Mouse (Mus musculus) testis, postnatal 14 days (tissue): Measurements from ENCODE around the gene Ctnnd2.

Experiments used
- DNase-seq: peaks from one replicate; pipeline ENCODE4 v3.0.0; 2021; ENCODE audit warnings: low spot score

Gene Ctnnd2

GRCm38 (mm10) chr15:30647679-30648311 lies 475.4 kb downstream of the Ctnnd2 start:
- no peak for DNase-seq

GRCm38 (mm10) chr15:30649964-30650363 lies 477.6 kb downstream of the Ctnnd2 start:
- no peak for DNase-seq

- no peak for DNase-seq
Observed at GRCm38 (mm10) chr15:30655433-30655832, 483.0 kb downstream of the Ctnnd2 start.

GRCm38 (mm10) chr15:30657588-30657987 lies 485.2 kb downstream of the Ctnnd2 start:
- DNase-seq = no peak

GRCm38 (mm10) chr15:30660539-30661149 lies 488.3 kb downstream of the Ctnnd2 start:
- DNase-seq = no peak

GRCm38 (mm10) chr15:30661689-30662422 lies 489.5 kb downstream of the Ctnnd2 start:
- no peak for DNase-seq

- DNase-seq = no peak
Observed at GRCm38 (mm10) chr15:30667819-30668587, 495.6 kb downstream of the Ctnnd2 start.

GRCm38 (mm10) chr15:30681939-30682338 lies 509.5 kb downstream of the Ctnnd2 start:
- no peak for DNase-seq

GRCm38 (mm10) chr15:30682360-30683119 lies 510.1 kb downstream of the Ctnnd2 start:
- DNase-seq = no peak

- no peak for DNase-seq
Observed at GRCm38 (mm10) chr15:30686206-30687101, 514.1 kb downstream of the Ctnnd2 start.

GRCm38 (mm10) chr15:30693754-30694205 lies 521.4 kb downstream of the Ctnnd2 start:
- no peak for DNase-seq

GRCm38 (mm10) chr15:30694286-30694685 lies 521.9 kb downstream of the Ctnnd2 start:
- DNase-seq = no peak

GRCm38 (mm10) chr15:30695859-30696258 lies 523.5 kb downstream of the Ctnnd2 start:
- no peak for DNase-seq

GRCm38 (mm10) chr15:30697356-30697755 lies 525.0 kb downstream of the Ctnnd2 start:
- no peak for DNase-seq

GRCm38 (mm10) chr15:30700762-30701161 lies 528.4 kb downstream of the Ctnnd2 start:
- no peak for DNase-seq

GRCm38 (mm10) chr15:30701592-30701991 lies 529.2 kb downstream of the Ctnnd2 start:
- DNase-seq = no peak

- DNase-seq = no peak
Observed at GRCm38 (mm10) chr15:30709026-30709753, 536.8 kb downstream of the Ctnnd2 start.

- no peak for DNase-seq
Observed at GRCm38 (mm10) chr15:30709754-30710105, 537.3 kb downstream of the Ctnnd2 start.

GRCm38 (mm10) chr15:30714823-30715222 lies 542.4 kb downstream of the Ctnnd2 start:
- DNase-seq = no peak

- no peak for DNase-seq
Observed at GRCm38 (mm10) chr15:30718811-30719210, 546.4 kb downstream of the Ctnnd2 start.
